Mouse (Mus musculus) monocyte, adult 2 months (primary cell): ENCODE data around the gene Tsc2.

ENCODE experiments used
- DNase-seq, 2 experiments: peaks; one replicate each; pipeline ENCODE4 v3.0.0; 2022; ENCODE audit warnings: low spot score in 2 of 2, low read depth in 1 of 2

Tsc2 gene

DNA sequence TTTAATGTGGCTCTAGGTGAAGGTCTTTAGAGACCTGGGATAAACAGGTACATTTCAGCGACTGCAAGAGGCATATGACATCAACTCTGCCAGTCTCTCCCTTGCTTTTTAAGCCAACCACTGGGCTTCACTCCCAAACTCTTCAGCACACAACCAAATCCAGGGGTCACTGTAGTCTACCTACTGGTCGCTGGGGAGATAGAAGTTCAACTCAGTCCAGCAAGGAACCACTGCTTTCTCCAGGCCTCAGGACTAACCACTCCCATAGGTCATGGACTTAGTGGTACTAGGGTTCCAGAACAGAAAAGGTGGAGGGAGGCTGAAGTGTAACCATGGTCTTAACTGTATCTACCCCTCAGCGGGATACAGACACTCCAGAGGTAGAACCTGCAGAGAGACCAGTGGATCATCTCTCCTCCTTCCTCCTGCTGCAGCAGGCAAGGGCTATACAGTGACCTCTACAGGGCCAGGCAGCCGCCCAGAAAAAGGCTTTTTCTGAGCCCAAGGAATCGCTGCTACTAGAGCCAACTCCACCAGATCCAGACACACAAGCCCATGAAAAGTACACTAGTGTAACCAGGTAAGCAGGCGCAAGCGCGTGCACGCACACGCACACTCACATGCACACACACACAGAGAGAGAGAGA is 16.4 kb upstream of the Tsc2 start:
- DNase-seq: no peak

DNA sequence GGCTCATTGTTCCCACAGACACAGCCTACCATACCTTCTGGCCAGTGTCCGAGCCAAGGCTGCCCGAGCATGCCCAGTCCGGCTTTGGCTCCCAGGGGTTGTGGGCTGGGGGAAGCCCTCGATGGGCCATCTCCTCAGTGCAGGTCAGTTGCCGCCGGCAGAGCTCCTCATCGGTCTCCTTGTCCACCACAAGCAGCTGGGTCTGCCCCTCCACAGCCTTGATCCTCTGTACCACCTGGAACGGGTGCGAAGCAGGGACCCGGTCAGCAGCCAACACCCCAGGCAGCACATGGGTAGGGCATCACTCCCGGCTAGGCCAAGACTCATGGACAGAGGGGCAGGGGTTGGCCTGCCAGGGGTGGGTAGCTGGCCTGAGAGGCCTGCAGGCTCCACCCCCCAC is 15.1 kb upstream of the Tsc2 start:
- DNase-seq: no peak

DNA sequence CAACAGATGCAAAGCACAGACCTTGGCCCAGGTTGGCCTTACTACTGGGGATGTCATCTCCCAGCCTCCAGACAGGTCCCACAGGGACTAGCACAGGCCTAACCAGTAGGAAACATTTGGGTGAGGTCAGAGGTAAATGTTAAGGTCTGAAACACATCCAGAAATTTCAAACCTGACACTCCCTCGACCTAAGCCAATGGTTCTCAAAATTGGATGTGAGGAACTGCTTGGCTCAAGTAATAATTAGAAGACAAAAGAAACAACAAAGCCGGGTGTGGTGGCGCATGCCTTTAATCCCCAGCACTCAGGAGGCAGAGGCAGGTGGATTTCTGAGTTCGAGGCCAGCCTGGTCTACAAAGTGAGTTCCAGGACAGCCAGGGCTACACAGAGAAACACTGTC is 14.0 kb upstream of the Tsc2 start:
- DNase-seq: no peak

DNA sequence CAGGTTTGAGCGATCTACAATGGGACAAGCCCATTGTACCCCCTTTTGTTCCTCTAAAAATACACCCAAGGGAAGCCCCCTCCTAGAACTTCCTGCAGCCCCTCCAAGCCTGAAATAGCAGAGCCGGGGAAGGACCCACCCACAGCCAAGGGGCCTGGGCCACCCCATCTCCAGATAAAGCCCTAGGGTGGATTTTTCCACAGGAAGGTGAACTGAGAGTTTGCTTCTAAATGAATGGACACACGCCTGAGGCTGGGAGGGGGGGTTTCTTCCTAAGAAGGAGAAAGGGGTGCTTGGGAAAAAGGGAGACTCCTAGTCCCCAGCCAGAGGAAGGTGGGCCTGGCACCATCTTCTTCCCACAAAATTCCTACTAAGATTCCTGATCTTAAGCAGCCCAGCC is 13.5 kb upstream of the Tsc2 start:
- DNase-seq: no peak

DNA sequence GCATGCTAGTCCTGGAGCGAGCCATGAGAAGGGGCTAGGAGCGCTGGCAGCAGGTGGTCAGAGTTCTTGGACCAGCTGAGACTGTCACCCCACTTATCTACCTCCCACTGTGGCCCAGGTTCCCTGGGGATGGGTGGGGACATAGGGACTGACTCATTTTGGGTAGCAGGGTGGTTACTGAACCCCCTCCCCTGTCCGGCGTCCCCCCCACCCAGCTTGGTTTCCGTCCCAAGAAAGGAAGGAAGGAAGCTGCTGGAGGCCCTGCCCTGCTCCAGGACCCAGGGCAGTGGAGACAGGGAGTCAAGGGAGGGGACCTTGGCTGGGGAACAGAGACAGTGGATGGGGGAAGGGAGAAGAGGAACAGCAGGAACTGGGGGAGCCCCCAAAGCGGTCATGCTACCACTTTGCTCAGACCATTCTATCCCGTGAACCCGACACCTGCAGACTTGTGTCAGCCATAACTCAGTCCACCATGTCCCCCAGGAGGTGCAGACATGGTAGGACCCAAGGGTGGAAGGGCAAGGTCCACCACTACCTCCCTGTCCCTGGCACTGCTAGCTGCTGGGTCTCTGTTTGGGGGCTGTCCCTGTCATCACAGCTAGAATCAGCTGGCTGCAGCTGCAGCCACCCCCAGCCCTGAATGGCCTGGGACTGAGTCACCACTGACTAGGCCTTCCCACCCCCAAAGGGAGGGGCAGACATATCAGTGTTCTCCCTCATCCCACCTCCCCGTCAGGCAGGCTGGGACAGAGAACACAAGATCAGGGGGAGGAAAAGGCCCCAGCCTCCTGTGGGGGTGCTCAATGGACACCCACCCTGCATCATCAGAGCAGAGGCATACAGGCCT is 12.7 kb upstream of the Tsc2 start:
- no peak for DNase-seq

DNA sequence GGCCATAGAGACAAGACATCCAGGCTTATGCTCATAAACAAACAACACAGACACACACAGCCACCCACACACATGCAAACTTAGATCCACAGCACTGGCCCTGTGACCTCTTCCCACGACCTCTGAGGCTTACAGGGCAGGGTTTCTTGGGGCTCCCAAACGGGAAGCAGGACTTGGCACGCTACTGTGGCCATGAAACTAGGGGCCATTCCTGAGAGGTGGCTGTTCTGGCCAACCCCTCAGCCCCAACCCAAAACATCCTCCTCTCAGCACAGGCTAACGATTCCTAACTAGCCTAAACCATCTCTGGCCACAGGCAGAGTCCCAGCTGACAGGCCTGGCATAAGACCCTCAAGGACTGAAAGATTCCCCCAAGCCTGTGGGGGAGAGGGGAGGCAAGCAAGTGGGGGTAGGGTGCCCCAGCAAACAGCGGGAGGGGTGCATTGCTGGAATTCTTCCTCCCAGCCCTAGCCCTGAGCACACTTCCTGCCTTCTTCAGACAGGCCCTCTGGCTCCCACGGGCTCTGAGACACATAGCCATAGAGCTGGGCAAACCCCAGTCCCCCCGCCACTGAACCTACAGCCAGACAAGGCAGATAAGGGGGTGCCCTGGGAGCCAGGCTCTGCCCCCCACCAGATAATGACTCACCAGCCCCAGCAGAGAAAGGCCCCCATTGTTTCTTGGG is 11.7 kb upstream of the Tsc2 start:
- DNase-seq: no peak

DNA sequence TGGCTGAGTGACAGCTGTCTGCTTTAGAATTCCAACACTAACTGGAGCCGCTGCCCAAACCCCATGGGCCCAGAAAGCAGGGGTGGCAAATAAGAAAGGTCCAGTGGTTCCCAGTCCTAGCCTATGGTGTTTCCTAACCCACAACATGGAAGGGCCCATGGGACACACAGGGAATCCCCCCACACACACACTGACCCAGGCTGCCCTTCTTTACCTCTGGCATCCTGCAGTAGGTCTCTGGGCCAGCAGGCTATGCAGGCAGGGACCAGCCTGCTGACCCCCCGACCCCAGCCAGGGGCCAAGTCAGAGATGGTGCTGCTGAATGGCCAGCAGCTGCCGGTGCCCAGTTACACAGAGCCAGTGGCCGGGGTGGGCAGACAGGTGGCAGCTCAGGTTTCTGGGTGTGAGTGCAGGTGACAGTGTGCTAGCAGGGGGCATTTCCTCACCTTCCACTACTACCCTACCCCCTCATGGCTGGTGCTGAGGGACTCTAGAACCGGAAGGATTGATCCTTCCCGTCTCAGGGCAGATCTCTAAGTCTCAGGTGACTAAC is 10.4 kb upstream of the Tsc2 start:
- no peak for DNase-seq

DNA sequence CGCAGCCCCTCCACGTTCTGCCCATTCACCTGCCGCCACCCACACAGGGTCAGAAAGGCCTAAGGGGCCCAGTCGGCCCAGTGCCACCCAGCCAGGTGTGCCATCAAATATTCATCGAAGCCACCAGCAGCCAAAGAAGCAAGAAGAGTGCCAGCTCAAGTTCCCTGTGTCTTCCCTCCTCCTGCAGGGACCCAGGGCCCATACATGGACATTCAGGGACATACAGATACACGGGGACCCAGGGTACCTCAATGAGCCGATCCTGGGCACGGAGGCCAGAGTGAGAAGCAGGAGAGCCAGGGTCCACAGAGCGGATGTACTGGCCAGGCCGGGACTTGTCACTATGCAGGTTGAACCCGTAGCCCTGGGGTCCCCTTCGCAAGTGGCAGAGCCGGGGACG is 9.5 kb upstream of the Tsc2 start:
- DNase-seq: no peak

DNA sequence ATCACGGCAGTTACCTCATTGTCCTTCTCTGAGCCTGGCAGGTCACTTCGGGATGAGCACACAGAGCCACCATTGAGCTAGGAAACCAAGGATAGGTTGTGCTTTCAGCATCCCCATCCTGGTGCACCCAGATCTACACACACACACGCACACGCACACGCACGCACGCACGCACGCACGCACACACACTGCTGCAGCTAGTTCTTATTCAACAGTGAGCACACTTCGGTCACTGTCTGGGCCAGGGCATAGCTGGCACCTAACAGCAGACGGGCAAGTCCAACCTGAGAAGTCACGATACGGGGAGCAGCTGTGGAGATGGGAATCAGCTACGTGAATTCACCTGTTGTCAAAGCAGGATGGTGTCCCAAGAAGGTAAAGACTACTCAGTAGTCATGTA is 8.2 kb upstream of the Tsc2 start:
- no peak for DNase-seq

DNA sequence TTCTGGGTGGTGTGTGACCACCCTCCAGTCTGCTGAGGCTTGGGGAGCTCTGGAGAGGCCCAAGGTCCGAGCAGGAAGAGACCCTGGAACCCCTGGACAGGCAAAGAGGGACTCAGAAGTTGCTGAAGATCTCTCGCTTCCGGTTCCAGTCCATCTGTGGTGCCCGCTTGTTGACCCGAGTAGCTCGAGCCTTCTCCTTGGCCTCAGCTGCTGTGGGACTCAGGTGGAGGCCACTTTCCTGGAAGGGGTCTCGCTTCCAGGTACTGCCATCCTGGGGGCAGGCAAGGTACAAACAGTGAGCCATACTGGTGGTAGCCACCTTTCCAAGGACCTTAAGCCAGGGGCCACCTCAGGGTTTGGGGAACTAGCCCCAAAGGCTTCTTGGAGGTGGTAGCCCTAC is 7.7 kb upstream of the Tsc2 start:
- no peak for DNase-seq

DNA sequence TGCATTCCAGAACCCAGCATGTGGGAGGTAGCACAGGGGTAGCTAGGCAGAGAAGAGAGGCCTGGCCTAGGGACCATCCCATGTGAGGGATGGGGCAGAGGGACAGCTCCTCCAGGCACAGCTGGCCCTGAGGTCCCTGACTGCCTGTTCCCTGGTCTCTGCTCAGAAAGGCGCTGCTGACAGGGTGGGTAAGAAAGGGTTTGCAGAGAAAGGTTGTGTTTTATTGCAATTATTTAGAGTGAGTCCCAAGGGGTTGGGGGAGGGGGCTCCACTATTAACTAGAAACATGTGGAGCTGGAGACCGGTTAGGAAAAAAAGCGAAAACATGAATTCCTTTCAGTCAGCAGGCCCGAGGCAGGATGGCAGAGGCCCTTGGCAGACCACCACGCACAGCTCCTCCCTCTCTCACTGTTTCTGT is 7.2 kb upstream of the Tsc2 start:
- DNase-seq: no peak

DNA sequence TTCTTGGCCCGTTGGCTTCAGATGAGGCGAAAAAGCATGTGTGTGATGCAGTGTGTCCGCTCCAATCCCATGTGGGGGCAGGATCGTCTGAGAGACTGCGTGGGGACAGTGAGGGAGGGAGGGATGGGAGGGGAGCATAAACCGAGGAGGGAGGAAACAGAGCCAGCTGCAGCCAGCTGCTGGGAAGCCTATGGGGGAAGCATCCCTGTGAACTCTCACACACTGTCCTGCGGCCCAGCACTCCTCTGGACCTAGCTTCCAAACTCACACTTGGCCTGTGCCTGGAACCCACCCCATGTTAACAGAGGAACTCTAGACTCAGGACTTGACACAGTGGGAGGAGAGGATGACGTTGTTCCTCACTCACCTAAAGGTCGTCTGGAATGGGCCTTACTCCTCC is 6.4 kb upstream of the Tsc2 start:
- no peak for DNase-seq

DNA sequence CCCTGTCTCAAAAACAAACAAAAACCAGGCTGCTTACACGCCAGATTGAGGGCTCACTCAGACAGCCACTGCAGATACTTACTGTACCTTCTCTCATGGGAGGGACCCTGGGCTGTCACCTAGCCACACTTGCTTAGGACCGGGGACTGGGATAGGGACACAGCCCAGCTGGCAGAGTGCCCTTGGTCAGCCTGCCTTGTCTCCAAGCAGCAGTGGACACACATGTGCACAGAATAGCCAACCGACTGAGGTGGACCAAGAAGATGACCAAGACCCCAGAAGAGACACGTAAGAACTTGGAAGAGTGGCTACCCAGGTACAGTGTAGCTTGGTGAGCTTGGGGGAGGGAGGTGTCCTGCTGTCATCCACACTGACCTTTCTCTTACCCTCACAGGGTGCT is 5.8 kb upstream of the Tsc2 start:
- DNase-seq: no peak

DNA sequence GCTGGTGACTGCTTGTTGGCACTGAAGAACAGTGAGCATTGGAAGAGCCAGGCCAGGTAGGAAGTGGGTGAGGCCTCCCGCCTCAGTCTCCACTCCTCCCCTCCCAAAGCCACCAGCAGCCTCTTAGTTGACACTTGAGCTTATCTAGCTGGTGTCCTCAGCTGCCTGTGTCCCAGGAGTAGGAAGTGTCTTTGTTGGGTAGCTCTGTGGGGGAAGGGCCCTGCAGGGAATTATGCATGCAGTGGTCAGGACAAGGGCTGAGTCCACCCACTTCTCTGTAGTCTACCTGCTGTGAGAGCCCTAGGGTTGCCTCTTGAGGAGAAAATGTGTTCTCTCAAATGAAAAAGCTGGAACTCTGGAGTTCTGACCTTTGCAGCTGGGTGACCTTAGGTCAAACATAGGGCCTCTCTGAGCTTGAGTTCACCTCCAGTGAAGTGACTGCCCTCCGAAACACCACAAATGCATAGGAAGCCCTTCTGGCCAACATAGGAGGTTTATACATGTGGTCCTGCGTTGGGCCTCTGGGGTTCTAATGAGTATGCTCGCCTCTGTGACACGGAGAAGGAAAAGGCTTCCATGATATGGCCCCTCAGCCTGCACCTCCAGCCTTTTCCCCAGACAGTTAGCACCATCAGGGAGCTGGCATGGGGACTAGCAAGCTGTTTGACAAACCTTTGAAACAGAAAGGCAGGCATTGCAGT is 4.5 kb upstream of the Tsc2 start:
- DNase-seq: no peak

DNA sequence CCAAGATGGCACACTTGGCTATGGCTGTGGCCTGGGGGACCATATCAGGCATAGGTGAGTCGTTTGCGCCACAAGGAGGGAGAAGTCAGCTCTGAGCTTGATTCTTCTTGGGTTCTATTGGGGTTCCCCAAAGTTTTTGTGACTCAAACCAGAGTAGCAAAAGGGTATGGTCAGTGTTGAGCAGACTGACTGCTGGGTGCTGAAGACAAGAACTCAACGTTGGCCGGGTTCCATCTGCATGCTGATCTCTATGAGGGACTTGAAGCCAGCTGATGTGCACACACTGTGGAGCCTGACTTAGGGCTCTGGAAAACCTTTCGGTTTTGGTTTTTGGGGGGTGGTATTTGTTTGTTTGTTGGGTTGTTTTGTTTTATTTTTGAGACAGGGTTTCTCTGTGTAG is 3.3 kb upstream of the Tsc2 start:
- DNase-seq: no peak

DNA sequence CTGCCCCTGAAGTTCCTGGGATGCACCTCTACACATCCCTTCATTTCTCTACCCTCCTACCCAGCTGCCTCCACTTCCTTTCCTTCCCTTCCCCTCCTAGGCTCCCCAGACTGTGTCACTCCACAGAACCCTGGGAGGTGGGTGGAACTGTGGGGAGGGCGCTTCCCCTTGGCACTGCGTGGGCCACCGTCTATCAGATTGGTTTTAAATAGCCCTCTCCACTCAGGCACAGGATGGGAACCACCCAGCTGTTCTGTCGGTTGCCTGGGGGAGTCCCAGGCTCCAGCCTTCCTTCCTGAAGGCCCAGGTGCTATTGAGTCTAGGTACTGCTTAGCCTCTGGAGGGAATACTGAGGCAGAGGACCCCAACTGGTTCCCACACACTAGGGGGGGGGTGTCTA is 2.6 kb upstream of the Tsc2 start:
- DNase-seq: no peak

DNA sequence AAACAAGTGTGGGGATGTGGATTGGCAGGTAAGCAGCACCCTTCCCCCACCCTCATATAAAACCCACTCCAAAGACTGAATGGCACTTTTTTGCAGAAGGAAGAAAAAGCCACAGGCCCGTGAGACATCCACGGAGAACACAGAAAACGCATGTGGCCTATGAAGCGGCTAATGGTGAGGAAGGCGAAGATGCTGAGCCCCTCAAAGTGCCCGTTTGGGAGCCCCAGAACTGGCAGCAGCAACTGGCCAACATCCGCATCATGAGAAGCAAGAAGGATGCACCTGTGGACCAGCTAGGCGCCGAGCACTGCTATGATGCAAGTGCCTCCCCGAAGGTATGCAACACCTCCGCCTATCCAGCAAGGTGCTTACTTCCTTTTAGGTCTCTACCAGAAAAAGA is 1.4 kb upstream of the Tsc2 start:
- DNase-seq: no peak

DNA sequence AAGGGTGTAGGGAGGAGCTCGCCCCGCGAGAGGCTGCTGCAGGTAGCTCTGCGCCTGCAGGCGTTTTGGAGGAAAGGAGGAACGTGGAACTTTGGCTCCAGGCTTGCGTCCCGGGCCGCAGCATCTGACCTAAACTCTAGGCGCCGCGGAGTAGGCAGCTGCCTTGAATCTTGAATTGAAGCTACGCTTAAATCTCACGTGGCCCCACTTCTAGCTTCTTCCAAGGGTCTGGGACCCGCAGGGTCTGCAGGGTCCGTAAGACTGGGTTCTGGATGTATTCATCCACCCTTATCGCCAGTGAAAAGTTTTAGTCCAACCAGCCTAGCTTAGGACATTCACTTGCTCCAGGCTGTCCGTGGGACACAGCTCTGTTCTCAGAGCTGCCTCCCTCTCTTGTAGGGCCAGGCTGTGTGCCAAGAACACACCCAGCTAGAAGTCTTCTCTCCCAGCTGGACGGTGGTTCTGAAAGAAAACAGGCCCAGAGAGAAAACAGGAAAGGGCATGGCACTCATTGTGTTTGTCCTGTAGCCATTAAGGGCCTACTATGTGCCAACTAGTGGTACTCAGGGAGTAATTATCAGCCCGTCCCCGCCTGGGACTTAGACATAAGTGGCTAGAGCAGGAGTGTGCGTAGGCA is 501 bp upstream of the Tsc2 start:
- DNase-seq: no peak

DNA sequence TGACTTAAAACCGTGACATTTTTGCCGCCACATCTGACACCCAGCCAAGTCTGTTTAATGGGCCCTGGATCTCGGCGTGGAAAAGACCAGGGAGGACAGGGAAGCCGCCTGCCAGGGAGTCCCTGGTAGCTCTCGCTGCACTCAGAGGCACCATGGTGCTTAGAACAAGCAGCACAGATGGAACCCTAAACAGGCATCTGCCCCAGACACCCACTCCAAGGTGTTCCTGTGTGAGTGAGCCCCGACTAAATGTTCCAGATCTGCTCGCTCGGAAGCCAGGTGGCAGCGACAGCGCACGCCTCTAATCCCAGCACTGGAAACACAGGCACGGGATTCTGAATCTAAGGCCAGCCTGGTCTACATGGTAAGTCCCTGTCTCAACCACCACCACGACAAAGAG is 2.4 kb downstream of the Tsc2 start:
- no peak for DNase-seq

DNA sequence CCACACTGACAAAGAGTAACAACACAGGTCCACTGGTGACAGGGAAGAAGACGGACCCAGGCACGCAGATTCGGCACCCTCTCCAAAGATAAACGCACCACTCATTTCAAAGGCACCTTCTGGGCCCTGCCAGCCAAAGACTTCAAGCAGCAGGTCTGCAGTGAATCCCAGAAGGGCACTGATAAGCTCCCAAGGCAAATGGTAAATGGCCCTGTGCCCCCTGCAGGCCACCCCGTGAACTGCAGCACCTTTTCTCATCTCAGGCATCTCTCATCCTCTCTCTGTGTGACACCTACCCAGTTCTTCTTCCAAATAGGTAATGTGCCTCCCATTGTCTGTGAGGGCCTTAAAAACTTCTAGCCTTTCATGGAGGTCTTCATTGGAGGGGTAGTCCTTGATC is 3.8 kb downstream of the Tsc2 start:
- DNase-seq: peak in 1 of 2 experiments; percentile 63

DNA sequence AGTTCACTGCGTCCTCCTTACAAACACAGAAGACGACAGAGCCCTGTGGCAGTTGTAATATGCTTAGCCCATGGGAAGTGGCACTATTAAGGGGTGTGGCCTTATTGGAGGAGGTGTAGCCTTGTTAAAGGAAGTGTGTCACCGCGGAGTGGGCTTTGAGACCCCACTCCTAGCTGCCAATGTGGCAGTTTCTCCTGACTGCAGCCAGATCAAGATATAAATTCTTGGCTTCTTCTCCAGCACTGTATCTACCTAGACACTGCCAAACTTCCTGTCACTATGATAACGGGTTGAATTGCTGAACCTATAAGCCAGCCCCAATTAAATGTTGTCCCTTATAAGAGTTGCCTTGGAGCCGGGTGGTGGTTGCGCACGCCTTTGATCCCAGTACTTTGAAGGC is 7.0 kb downstream of the Tsc2 start:
- no peak for DNase-seq
